Mouse (Mus musculus) cortical plate, adult 2 months (tissue): ENCODE measurements at regions not wholly inside any gene's neighbourhood (a gene's known extent, or its start where the extent isn't known, plus 50 kb on each side); places are given as distances from the start of the nearest gene placed in this dataset.

Experiments
- CTCF ChIP-seq: fragments of 200-500 bp; IDR thresholded peaks from 2 replicates; pipeline ENCODE4 v1.5.1; 2011; ENCODE audit warnings: mild to moderate bottlenecking, control low read depth, low read length; ENCODE audit not compliant: insufficient read depth; ENCODE audit errors: extremely low read depth
- POLR2A ChIP-seq: fragments of 200-500 bp; IDR thresholded peaks from 2 replicates; pipeline ENCODE4 v1.6.1; 2011; ENCODE audit warnings: mild to moderate bottlenecking, low read length, control low read depth; ENCODE audit not compliant: insufficient read depth; ENCODE audit errors: extremely low read depth

DNA sequence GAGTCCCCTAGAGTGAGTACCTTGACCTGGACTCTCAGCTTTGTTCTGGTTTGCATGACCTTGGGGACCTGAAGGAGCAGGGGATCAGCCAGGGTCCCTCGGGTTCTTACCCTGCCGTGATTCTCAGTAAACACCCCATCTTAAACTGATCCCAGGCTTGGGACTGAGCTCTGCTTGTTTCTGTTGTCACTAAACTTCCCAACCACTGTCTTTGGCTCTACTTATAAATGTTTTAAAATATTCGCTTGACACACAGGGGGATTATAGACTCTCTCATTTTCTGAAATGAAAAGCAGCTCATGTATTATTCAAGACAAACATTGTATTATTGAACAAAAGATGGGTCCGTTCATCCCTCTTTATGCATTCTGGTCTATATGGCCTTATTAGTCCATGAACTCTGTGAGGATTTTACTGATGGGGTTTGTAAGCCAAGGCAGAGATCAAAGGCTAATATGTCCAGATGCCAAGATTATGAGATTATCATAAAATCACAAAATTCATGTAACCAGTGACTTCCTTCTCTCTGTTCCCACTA, 248.6 kb downstream of the 1810013L24Rik start:
- TF ChIP-seq CTCF (no peak), POLR2A (no peak)
